Mouse (Mus musculus) liver, embryonic 14.5 days (tissue): ENCODE results near the gene Hspd1.

Experiments
- CTCF ChIP-seq: IDR thresholded peaks from 2 replicates; pipeline ENCODE4 v1.5.1; 2016; ENCODE audit warnings: antibody characterized with exemption, low read depth, control low read depth
- EP300 ChIP-seq: IDR thresholded peaks from 2 replicates; pipeline ENCODE4 v1.6.1; 2016; ENCODE audit warnings: antibody characterized with exemption, low read depth

DNA sequence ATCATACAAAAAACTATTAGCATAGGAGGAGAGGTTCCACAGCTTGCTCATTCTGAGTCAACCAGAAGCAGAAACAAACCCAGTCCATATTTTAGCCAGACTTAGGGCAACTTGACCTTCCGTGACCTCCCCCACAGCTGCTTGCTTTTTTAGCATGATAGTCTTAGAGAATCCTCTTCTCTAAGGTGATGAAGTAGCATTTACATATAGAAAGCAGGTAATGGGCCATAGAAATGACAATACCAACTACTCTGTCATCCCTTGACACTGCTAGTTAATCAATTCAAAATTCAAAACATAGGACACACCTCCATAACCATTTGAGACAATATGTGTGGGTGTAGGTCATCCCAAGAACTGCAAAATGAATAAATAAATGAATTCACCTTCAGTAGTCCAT is 48.1 kb downstream of the Hspd1 start:
- TF ChIP-seq CTCF: no peak
- no peak for TF ChIP-seq EP300
